Mouse (Mus musculus) cortical plate, adult 2 months (tissue): ENCODE measurements around the gene Tenm2.

Experiments
- CTCF ChIP-seq: fragments of 200-500 bp; IDR thresholded peaks from 2 replicates; pipeline ENCODE4 v1.5.1; 2011; ENCODE audit warnings: mild to moderate bottlenecking, control low read depth, low read length; ENCODE audit not compliant: insufficient read depth; ENCODE audit errors: extremely low read depth
- POLR2A ChIP-seq: fragments of 200-500 bp; IDR thresholded peaks from 2 replicates; pipeline ENCODE4 v1.6.1; 2011; ENCODE audit warnings: mild to moderate bottlenecking, low read length, control low read depth; ENCODE audit not compliant: insufficient read depth; ENCODE audit errors: extremely low read depth

DNA sequence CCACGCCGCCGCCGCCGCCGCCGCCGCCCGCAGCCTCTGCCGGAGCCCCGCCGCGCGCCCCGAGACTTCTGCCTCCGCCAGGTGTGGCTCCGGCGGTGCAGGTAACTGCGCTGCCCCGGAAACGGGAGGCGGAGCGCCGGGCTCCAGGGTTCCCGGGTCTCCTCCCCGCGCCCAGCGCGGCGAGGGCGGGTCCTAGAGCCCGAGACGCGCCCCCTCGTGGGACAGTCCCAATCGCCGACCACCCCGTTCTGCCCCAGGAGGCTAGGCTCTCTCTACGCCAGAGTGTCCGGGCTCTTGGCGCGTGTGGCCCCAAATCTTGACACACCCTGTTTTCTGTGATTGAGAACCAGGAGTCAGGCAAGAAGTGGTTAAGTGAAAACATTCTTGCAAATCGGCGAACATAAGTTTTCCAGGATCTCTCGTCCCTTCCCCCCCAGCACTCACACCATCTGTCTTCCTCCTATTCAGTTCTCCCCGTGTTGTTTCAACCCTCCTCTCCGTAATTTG is 1255.3 kb downstream of the Tenm2 start, which contains the start of gene Wwc1:
- TF ChIP-seq CTCF (no peak), POLR2A (no peak)
